Mouse (Mus musculus) inflammation-experienced regulatory T-cells, adult 6 months (primary cell): ENCODE data around the gene Slf2. TPM values are rescaled to one million over a fixed set of nuclear protein-coding genes. Genes with fewer than 3 reads are reported as not detected.

Experiments
- ATAC-seq: one replicate; pipeline ENCODE4 v1.8.0; 2017
- polyA plus RNA-seq, 3 experiments: library from polyadenylated mRNA; unstranded; fragments of 100-300 nt; shearing (Covaris generic); gene quantifications; one replicate each; pipeline ENCODE4 v1.2.1; 2017

The Slf2 gene
- polyA plus RNA-seq, 3 experiments from 2014 or later, result 24.9 to 27.0 (median 25.0) TPM

- ATAC-seq, result no peak
These were observed 22.0 kb upstream of the Slf2 start for GRCm38 (mm10) chr19:44908836-44909460.

GRCm38 (mm10) chr19:44914481-44915249 is 16.3 kb upstream of the Slf2 start:
- ATAC-seq, result no peak

GRCm38 (mm10) chr19:44918171-44918570 is 12.8 kb upstream of the Slf2 start:
- ATAC-seq, result no peak

- ATAC-seq, result no peak
These were observed 9.3 kb upstream of the Slf2 start for GRCm38 (mm10) chr19:44921466-44922139.

GRCm38 (mm10) chr19:44922521-44922920 is 8.4 kb upstream of the Slf2 start:
- no peak for ATAC-seq

GRCm38 (mm10) chr19:44924699-44925098 is 6.3 kb upstream of the Slf2 start:
- ATAC-seq, result no peak

GRCm38 (mm10) chr19:44926781-44927180 is 4.2 kb upstream of the Slf2 start:
- no peak for ATAC-seq

- ATAC-seq, result no peak
These were observed 3.7 kb upstream of the Slf2 start for GRCm38 (mm10) chr19:44927250-44927649.

GRCm38 (mm10) chr19:44928185-44928584 is 2.8 kb upstream of the Slf2 start:
- ATAC-seq, result no peak

GRCm38 (mm10) chr19:44929251-44929650 is 1.7 kb upstream of the Slf2 start:
- ATAC-seq, result no peak

GRCm38 (mm10) chr19:44929663-44930062 is 1.3 kb upstream of the Slf2 start:
- ATAC-seq, result no peak

GRCm38 (mm10) chr19:44930122-44930521 is 829 bp upstream of the Slf2 start:
- ATAC-seq, result no peak

GRCm38 (mm10) chr19:44931454-44931759 is 456 bp downstream of the Slf2 start:
- ATAC-seq, result peak; percentile 60

GRCm38 (mm10) chr19:44932051-44932450 is 1.1 kb downstream of the Slf2 start:
- ATAC-seq, result no peak

GRCm38 (mm10) chr19:44933136-44933535 is 2.2 kb downstream of the Slf2 start:
- no peak for ATAC-seq

- ATAC-seq, result no peak
These were observed 28.7 kb downstream of the Slf2 start for GRCm38 (mm10) chr19:44959633-44960032.

- no peak for ATAC-seq
These were observed 35.0 kb downstream of the Slf2 start for GRCm38 (mm10) chr19:44965978-44966377.

- ATAC-seq, result no peak
These were observed 37.4 kb downstream of the Slf2 start for GRCm38 (mm10) chr19:44968329-44968728.

- ATAC-seq, result no peak
These were observed 45.7 kb downstream of the Slf2 start for GRCm38 (mm10) chr19:44976636-44977035.

- ATAC-seq, result no peak
These were observed 46.2 kb downstream of the Slf2 start for GRCm38 (mm10) chr19:44977148-44977547.

- ATAC-seq, result no peak
These were observed 49.8 kb downstream of the Slf2 start for GRCm38 (mm10) chr19:44980787-44981186.

- ATAC-seq, result no peak
These were observed 51.6 kb downstream of the Slf2 start for GRCm38 (mm10) chr19:44982477-44983115.

GRCm38 (mm10) chr19:44983366-44983765 is 52.4 kb downstream of the Slf2 start:
- ATAC-seq, result no peak
